Mouse (Mus musculus) liver, adult 2 months (tissue): ENCODE measurements at regions not wholly inside any gene's neighbourhood (a gene's known extent, or its start where the extent isn't known, plus 50 kb on each side); places are given as distances from the start of the nearest gene placed in this dataset.

Source experiments
- DNase-seq: peaks from one replicate; pipeline ENCODE4 v3.0.0-alpha.2; 2011; ENCODE audit warnings: low read depth, low spot score; ENCODE audit errors: extremely low read depth
- H3K27ac ChIP-seq: fragments of 200-500 bp; replicated peaks from 2 replicates; pipeline ENCODE4 v1.5.1; 2012; ENCODE audit warnings: low read depth, mild to moderate bottlenecking, control low read depth, inconsistent platforms, low read length; ENCODE audit not compliant: insufficient read depth
- H3K27me3 ChIP-seq: fragments of 200-500 bp; 2 replicates; pipeline ENCODE4 v1.6.1; 2012; ENCODE audit warnings: mild to moderate bottlenecking, moderate library complexity, low read length, inconsistent platforms; ENCODE audit not compliant: control insufficient read depth, insufficient read depth
- H3K36me3 ChIP-seq: fragments of 200-500 bp; 2 replicates; pipeline ENCODE4 v1.6.1; 2012; ENCODE audit warnings: low read length, inconsistent platforms; ENCODE audit not compliant: control insufficient read depth, insufficient read depth
- H3K4me1 ChIP-seq: fragments of 200-500 bp; 2 replicates; pipeline ENCODE4 v1.6.1; 2011; ENCODE audit warnings: low read length; ENCODE audit not compliant: control insufficient read depth, insufficient read depth
- H3K4me3 ChIP-seq: fragments of 200-500 bp; 2 replicates; pipeline ENCODE4 v1.5.1; 2011; ENCODE audit warnings: low read depth, mild to moderate bottlenecking, control low read depth, low read length, moderate library complexity; ENCODE audit not compliant: insufficient read depth
- H3K79me2 ChIP-seq: fragments of 200-500 bp; 2 replicates; pipeline ENCODE4 v1.6.1; 2012; ENCODE audit warnings: inconsistent platforms, mild to moderate bottlenecking, low read length, moderate library complexity; ENCODE audit not compliant: control insufficient read depth, insufficient read depth
- H3K9ac ChIP-seq: fragments of 200-500 bp; 2 replicates; pipeline ENCODE4 v1.6.1; 2012; ENCODE audit warnings: low read depth, mild to moderate bottlenecking, control low read depth, inconsistent platforms, low read length
- CTCF ChIP-seq: fragments of 200-500 bp; IDR thresholded peaks from 2 replicates; pipeline ENCODE4 v1.5.1; 2011; ENCODE audit warnings: low read depth, low read length, control low read depth
- POLR2A ChIP-seq: fragments of 200-500 bp; IDR thresholded peaks from 2 replicates; pipeline ENCODE4 v1.6.1; 2011; ENCODE audit warnings: low read length, control low read depth; ENCODE audit not compliant: insufficient read depth; ENCODE audit errors: extremely low read depth
- WGBS: fragments of 180-500 bp; shearing (Covaris S2); methylation state at CpG from one replicate; pipeline ENCODE4 v1.1.7; 2018; 5-methylcytosine and 5-hydroxymethylcytosine counted together

DNA sequence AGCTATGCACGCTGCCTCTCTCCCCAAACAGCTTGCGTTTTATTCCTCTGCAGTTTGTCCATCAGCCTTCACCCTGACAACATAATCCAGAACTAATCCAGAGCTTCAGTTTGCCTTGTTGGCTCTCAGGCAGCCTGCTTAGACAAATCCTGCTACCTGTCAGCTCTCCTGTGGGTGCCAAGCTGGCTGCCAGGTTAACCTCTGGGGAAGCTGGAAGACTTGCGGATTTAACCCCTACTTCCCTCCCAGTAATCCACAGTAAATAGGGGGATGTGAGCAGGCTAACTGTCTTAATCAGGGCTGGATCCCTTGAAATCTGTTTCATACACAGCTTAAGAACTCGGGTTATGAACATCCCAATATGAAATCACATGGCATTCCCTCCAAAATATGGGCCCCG lies 334.3 kb upstream of the Fam241a start:
- Histone ChIP-seq H3K9ac (no peak overlapping the region), H3K27me3 (no peaks in the 10 kb centered on the region), H3K79me2 (no peaks in the 10 kb centered on the region), H3K4me3 (no peak overlapping the region), H3K27ac (no peak overlapping the region), H3K4me1 (no peaks in the 10 kb centered on the region), H3K36me3 (no peaks in the 10 kb centered on the region)
- no peak for TF ChIP-seq CTCF
- TF ChIP-seq POLR2A, result no peak
- WGBS, result 80% methylated on average over 5 of the region's 5 CpGs
- no peak for DNase-seq

DNA sequence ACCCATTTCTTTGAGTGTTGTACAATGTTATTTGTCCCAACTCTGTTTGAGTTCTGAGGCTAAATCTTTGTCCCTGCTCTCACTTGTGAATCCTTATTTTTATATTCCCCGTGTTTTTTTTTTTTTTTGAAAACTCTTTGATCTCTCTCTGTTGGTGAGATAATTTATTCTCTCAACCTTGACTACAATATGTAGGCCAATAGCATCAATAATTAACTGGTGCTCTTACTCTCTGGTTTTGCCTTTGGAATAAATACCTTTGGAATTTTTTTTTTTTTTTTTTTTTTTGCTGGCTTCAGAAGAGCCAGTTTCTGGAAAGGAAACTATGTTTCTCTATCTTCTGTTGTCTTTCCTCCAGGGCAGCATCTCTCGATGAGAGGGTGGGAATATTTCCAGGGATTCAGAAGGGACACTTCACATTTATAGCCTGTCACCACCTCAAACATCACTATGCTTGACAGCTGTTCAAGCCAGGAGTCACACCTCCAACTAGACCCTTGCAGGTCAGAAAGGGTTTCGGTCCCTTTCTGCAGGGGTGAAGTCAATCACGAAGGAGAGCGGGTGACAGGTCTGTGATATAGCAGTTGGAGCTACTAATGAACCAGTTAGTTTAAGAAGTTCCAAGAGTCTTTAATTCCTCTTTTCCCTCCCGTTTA lies 330.9 kb upstream of the Fam241a start:
- DNase-seq, result peak; percentile 63
- 68% methylated on average over 6 of the region's 6 CpGs for WGBS
- H3K4me1 ChIP-seq, result no peaks in the 10 kb centered on the region
- TF ChIP-seq CTCF (no peak), POLR2A (no peak)
- H3K4me3 ChIP-seq, result no peak overlapping the region
- no peak overlapping the region for H3K9ac ChIP-seq
- H3K27ac ChIP-seq, result no peak overlapping the region
- no peaks in the 10 kb centered on the region for H3K36me3 ChIP-seq
- H3K79me2 ChIP-seq, result no peaks in the 10 kb centered on the region
- no peaks in the 10 kb centered on the region for H3K27me3 ChIP-seq

DNA sequence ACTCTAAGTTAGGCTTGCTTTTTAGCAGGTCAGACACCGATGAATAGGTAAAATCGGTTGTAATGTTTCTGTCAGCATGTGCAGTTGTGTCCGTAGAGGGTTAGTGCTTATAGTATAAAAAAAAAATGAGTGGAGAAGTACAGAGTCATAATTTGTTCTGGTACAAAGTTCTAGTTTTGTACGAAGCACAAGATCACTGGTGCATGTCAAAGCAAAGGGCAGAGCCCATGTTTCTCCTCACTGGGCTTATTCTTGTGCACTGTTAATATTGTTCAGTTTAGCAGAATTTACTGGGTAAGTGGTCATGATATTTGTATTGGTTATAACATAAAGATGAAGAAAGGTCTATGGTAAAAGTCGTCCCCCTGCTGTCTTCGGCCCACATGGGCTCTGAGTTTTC lies 330.4 kb upstream of the Fam241a start:
- TF ChIP-seq POLR2A (no peak), CTCF (no peak)
- no peaks in the 10 kb centered on the region for H3K4me1 ChIP-seq
- H3K36me3 ChIP-seq, result no peaks in the 10 kb centered on the region
- DNase-seq, result peak; percentile 61
- H3K79me2 ChIP-seq, result no peaks in the 10 kb centered on the region
- 86% methylated on average over 6 of the region's 6 CpGs for WGBS
- H3K4me3 ChIP-seq, result no peak overlapping the region
- no peaks in the 10 kb centered on the region for H3K27me3 ChIP-seq
- H3K9ac ChIP-seq, result no peak overlapping the region
- H3K27ac ChIP-seq, result no peak overlapping the region

DNA sequence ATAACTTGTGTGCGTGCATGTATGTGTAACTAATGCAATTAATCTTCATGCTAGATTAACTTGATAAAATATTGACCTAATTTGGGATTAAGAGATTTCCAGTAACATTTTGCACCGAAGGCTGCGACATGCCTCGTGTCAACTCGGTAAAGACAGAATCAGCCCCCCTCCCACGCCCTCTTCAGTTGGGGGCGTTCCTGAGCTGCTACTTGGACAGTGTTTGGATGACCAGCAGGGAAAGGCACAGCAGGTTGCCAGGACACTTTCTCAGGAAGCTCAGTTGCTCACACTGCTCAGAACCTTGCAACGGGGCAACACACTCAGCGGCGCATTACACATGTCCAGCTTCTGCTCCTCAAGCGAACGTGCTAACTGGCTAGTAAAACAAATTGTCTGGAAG lies 326.2 kb upstream of the Fam241a start:
- DNase-seq, result no peak
- no peaks in the 10 kb centered on the region for H3K36me3 ChIP-seq
- 77% methylated on average over 12 of the region's 12 CpGs for WGBS
- TF ChIP-seq CTCF (no peak), POLR2A (no peak)
- H3K27ac ChIP-seq, result no peak overlapping the region
- no peaks in the 10 kb centered on the region for H3K4me1 ChIP-seq
- H3K79me2 ChIP-seq, result no peaks in the 10 kb centered on the region
- H3K4me3 ChIP-seq, result no peak overlapping the region
- H3K9ac ChIP-seq, result no peak overlapping the region
- no peaks in the 10 kb centered on the region for H3K27me3 ChIP-seq

DNA sequence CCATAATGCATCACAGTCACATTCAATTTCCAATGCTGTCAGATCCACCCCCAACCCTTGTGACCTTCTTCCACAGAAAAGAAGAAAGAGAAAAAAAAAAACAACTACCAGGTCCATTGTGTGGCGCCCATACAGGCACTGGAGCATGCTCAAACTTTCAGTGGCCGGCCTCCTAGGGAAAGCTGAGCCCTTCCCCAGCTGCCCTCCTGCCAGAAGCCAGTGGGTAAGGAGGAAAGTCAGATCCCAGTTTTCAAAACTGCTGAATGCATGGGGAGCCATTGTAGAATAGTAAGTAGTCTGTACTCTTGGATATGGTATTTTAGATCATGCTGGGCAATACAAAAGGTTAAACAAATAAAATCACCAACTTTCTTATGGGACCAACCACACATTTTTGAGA lies 325.5 kb upstream of the Fam241a start:
- no peak overlapping the region for H3K4me3 ChIP-seq

DNA sequence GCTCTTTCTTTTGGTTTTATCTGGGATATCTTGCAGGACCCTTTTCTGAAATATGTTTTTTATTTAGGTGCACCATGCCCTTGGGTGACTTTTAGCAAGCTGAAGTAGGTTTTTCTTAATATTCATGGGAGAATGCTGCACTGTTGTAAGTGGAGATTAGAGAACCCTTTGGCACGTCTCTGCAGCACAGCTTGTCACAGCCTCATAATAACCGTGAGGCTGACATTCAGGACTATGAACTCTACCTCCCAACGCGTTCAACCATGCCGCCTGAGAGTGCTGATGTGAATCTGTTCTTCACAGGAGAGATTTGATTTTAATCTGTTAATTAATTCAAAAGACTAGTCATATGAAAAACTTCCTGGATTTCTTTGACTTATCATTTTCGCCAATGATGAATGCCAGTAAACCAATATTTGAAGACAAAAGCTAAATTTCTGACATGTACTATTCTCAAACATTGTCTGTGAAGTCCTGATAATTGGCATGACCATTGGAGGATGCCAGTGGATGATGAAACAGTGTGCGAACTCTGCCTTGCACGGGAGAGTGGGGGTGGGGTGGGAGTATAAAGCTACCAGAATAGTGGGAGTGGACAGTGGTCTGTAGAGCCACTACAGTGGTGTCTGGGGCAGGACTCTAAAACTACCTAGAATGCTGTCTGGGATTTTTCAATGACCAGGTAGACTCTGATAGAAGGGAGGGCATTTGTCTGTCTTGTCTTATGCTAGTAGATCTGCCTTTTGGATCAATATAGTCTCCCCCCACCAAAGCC lies 324.8 kb upstream of the Fam241a start:
- TF ChIP-seq CTCF (no peak), POLR2A (no peak)
- no peak overlapping the region for H3K27ac ChIP-seq
- H3K79me2 ChIP-seq, result no peaks in the 10 kb centered on the region
- DNase-seq, result peak; percentile 62
- H3K9ac ChIP-seq, result no peak overlapping the region
- no peaks in the 10 kb centered on the region for H3K4me1 ChIP-seq
- no peak overlapping the region for H3K4me3 ChIP-seq
- H3K36me3 ChIP-seq, result no peaks in the 10 kb centered on the region
- no peaks in the 10 kb centered on the region for H3K27me3 ChIP-seq
- 83% methylated on average over 8 of the region's 8 CpGs for WGBS

More for the DNA sequence above, 325.5 kb upstream of the Fam241a start:
- Histone ChIP-seq H3K36me3 (no peaks in the 10 kb centered on the region), H3K79me2 (no peaks in the 10 kb centered on the region), H3K9ac (no peak overlapping the region), H3K4me1 (no peaks in the 10 kb centered on the region), H3K27me3 (no peaks in the 10 kb centered on the region), H3K27ac (no peak overlapping the region)
- 85% methylated on average over 2 of the region's 2 CpGs for WGBS
- DNase-seq, result no peak
- TF ChIP-seq CTCF, result no peak
- no peak for TF ChIP-seq POLR2A
